Mouse (Mus musculus): ENCODE measurements around the gene Slc27a2. TPM values are rescaled to one million over a fixed set of nuclear protein-coding genes. Genes with fewer than 3 reads are reported as not detected.

Gene Slc27a2
- 1.3 and 2.6 TPM in 2 replicates for polyA plus RNA-seq (2014; fragmentation: Nextera tagmentation; extraction: Ambion mirVana)

DNA sequence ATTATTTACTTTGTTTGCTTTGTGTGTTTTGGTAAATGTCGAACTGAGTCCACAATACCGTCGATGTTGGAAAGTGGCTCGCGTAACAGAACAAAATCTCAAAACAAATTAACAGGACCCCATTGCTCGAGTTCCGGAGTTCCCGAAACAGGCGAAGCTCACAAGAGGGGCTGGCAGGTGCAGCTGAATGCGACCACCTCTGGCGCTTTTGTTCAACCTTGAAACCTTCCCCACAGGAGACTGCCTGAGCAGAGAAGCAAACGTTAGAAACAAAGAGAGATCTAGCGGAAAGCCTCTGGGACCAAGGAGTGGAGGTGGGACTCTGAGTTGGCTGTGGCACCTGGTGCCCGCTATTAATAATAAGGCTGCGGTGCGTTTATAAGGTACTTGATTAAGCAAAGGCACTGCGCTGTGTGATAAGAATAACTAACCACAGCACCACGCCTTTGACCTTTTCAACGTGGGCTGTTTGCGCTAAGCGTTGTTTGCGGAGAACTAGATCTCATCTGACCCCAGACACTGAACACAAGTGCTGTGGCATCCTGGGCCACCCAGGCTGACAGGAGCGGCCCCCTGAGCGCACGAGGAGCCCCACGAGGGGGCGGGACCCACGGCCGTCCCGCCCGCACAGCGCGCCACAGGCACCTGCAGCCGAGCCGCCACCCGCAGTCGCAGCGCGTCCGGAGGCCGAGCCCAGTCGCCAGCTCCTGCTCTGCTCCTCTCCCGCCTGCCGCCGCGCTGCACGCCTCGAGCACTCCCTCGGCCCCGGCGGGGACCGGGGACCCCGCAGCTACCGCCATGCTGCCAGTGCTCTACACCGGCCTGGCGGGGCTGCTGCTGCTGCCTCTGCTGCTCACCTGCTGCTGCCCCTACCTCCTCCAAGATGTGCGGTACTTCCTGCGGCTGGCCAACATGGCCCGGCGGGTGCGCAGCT, at the start of gene Slc27a2:
Gene Slc27a2 (plus strand): TSS at position 51 of the 934 bp plus-strand sequence.
- Histone ChIP-seq H3K4me2 (replicated peaks; ENCODE audit: low read depth, low read length) (peak within 1 kb of the TSS; percentile 71), H3K36me3 (ENCODE audit: control insufficient read depth, insufficient read depth, low read length) (no peaks in the 10 kb centered on the region), H3K9me3 (ENCODE audit: control insufficient read depth, low read depth, low read length) (no peaks in the 10 kb centered on the region), H3K4me3 (ENCODE audit: low read depth, low read length) (peak within 1 kb of the TSS; percentile 53), H3K27ac (ENCODE audit: low read length) (no peak within 1 kb of the TSS), H3K4me1 (ENCODE audit: control insufficient read depth, insufficient read depth, low read length) (0 out of 2 replicates have a peak, but pooled peaks cover 4% of the 10 kb centered on the region), H3K27me3 (ENCODE audit: control insufficient read depth, insufficient read depth, low read length) (peaks cover 23% of the 10 kb centered on the region), H3K9ac (replicated peaks; ENCODE audit: low read depth, low read length) (no peak within 1 kb of the TSS)
- peak; percentile 65; the same call in 1 of the 2 replicates for ATAC-seq (ENCODE audit: insufficient number of reproducible peaks, insufficient read depth, low FRiP score, low read depth)
- 3% methylated on average over 49 of the region's 61 CpGs for WGBS

GRCm38 (mm10) chr2:126505156-126505555, 47.1 kb upstream of the Slc27a2 start:
- Histone ChIP-seq H3K4me1 (ENCODE audit: control insufficient read depth, insufficient read depth, low read length) (no peaks in the 10 kb centered on the region), H3K27ac (ENCODE audit: low read length) (no peak overlapping the region), H3K9ac (replicated peaks; ENCODE audit: low read depth, low read length) (no peak overlapping the region), H3K4me2 (replicated peaks; ENCODE audit: low read depth, low read length) (no peak overlapping the region), H3K36me3 (ENCODE audit: control insufficient read depth, insufficient read depth, low read length) (no peaks in the 10 kb centered on the region), H3K4me3 (ENCODE audit: low read depth, low read length) (no peak overlapping the region), H3K9me3 (ENCODE audit: control insufficient read depth, low read depth, low read length) (no peaks in the 10 kb centered on the region), H3K27me3 (ENCODE audit: control insufficient read depth, insufficient read depth, low read length) (no peaks in the 10 kb centered on the region)
- ATAC-seq (ENCODE audit: insufficient number of reproducible peaks, insufficient read depth, low FRiP score, low read depth) = no peak
- 84% methylated on average over 1 of the region's 1 CpGs for WGBS

DNA sequence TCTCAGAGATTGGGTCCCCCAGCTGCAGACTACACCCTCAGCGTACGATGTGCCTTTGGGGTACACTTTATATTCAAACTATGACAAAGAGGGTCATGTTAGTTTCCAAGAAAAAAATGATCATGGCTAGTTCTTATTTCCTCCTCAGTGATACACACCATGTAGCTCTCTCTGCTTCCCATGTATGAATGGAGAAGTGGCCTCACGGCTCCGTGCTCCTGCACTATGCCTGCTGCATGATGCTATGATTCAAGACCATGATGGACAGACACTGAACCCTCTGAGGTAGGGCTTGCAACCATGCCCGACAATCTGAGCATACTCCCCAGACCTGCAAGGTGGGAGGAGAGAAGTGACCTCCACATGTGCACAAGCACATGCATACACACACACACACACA, 44.7 kb upstream of the Slc27a2 start:
- Histone ChIP-seq H3K4me2 (replicated peaks; ENCODE audit: low read depth, low read length) (no peak overlapping the region), H3K36me3 (ENCODE audit: control insufficient read depth, insufficient read depth, low read length) (no peaks in the 10 kb centered on the region), H3K27ac (ENCODE audit: low read length) (no peak overlapping the region), H3K4me1 (ENCODE audit: control insufficient read depth, insufficient read depth, low read length) (no peaks in the 10 kb centered on the region), H3K9me3 (ENCODE audit: control insufficient read depth, low read depth, low read length) (no peaks in the 10 kb centered on the region), H3K4me3 (ENCODE audit: low read depth, low read length) (no peak overlapping the region), H3K9ac (replicated peaks; ENCODE audit: low read depth, low read length) (no peak overlapping the region), H3K27me3 (ENCODE audit: control insufficient read depth, insufficient read depth, low read length) (no peaks in the 10 kb centered on the region)
- WGBS = 88% methylated on average over 5 of the region's 5 CpGs
- no peak for ATAC-seq (ENCODE audit: insufficient number of reproducible peaks, insufficient read depth, low FRiP score, low read depth)

DNA sequence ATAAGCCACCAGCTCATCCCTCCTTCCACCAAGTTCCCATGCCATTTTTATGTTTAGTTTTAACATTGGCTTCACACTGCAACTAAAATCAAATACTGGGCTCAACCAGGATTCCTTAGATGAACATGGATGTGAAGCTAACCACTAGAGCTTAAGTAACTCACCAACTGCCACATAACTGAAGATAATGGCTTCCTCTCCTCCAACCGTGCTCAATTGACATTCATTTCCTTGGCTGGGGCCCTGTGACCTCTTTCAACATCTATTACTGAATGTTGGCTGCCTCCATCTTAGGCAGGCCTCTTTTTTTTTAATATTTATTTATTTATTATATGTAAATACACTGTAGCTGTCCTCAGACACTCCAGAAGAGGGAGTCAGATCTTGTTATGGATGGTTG, 44.0 kb upstream of the Slc27a2 start:
- H3K4me1 ChIP-seq (ENCODE audit: control insufficient read depth, insufficient read depth, low read length) = no peaks in the 10 kb centered on the region
- 47% methylated on average over 1 of the region's 1 CpGs for WGBS
- ATAC-seq (ENCODE audit: insufficient number of reproducible peaks, insufficient read depth, low FRiP score, low read depth) = no peak
- no peak overlapping the region for H3K9ac ChIP-seq (replicated peaks; ENCODE audit: low read depth, low read length)
- H3K27ac ChIP-seq (ENCODE audit: low read length) = no peak overlapping the region
- H3K36me3 ChIP-seq (ENCODE audit: control insufficient read depth, insufficient read depth, low read length) = no peaks in the 10 kb centered on the region
- H3K9me3 ChIP-seq (ENCODE audit: control insufficient read depth, low read depth, low read length) = no peaks in the 10 kb centered on the region
- no peak overlapping the region for H3K4me3 ChIP-seq (ENCODE audit: low read depth, low read length)
- no peak overlapping the region for H3K4me2 ChIP-seq (replicated peaks; ENCODE audit: low read depth, low read length)
- H3K27me3 ChIP-seq (ENCODE audit: control insufficient read depth, insufficient read depth, low read length) = no peaks in the 10 kb centered on the region

DNA sequence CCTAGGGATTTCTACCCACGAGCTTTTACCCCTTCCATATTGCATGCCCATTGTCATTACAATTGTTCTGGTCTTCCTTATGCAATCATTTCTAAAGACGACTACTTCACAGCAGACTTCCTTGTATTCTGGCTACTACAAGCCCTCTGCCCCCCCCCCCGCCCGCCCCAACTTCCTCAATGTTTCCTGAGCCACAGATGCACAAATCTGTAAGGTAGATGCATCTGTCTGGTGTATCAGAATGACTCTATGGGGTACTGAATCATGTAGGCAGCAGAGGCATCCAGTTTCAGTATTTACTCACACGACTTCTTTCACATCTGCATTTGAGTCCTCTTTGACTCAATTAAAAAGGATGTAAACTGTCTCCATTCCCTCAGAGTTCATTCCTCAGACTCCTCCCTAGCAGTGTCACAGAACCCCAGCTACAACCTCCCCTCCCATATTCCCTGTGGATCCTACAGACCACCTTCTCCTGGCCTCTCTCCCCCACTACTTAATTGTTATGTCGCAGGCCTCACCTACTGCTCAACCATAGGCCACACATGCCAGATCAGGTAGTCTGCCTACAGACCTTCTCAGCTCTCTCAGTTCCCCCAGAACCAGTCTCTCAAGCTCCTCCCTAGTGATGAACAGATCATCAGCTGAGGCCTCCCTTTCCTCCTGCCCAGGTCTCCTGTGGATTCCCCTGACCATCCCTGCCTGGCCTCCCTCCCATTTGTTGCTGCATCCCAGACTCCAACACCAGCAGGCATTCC, 37.0 kb upstream of the Slc27a2 start:
- Histone ChIP-seq H3K27me3 (ENCODE audit: control insufficient read depth, insufficient read depth, low read length) (no peaks in the 10 kb centered on the region), H3K36me3 (ENCODE audit: control insufficient read depth, insufficient read depth, low read length) (no peaks in the 10 kb centered on the region), H3K9ac (replicated peaks; ENCODE audit: low read depth, low read length) (no peak overlapping the region), H3K4me1 (ENCODE audit: control insufficient read depth, insufficient read depth, low read length) (no peaks in the 10 kb centered on the region), H3K4me3 (ENCODE audit: low read depth, low read length) (no peak overlapping the region), H3K27ac (ENCODE audit: low read length) (no peak overlapping the region), H3K9me3 (ENCODE audit: control insufficient read depth, low read depth, low read length) (no peaks in the 10 kb centered on the region), H3K4me2 (replicated peaks; ENCODE audit: low read depth, low read length) (no peak overlapping the region)
- 66% methylated on average over 6 of the region's 6 CpGs for WGBS
- ATAC-seq (ENCODE audit: insufficient number of reproducible peaks, insufficient read depth, low FRiP score, low read depth) = no peak

- Histone ChIP-seq H3K27ac (ENCODE audit: low read length) (no peak overlapping the region), H3K27me3 (ENCODE audit: control insufficient read depth, insufficient read depth, low read length) (no peaks in the 10 kb centered on the region), H3K4me2 (replicated peaks; ENCODE audit: low read depth, low read length) (no peak overlapping the region), H3K9me3 (ENCODE audit: control insufficient read depth, low read depth, low read length) (no peaks in the 10 kb centered on the region), H3K9ac (replicated peaks; ENCODE audit: low read depth, low read length) (no peak overlapping the region), H3K36me3 (ENCODE audit: control insufficient read depth, insufficient read depth, low read length) (no peaks in the 10 kb centered on the region), H3K4me3 (ENCODE audit: low read depth, low read length) (no peak overlapping the region), H3K4me1 (ENCODE audit: control insufficient read depth, insufficient read depth, low read length) (no peaks in the 10 kb centered on the region)
- no peak for ATAC-seq (ENCODE audit: insufficient number of reproducible peaks, insufficient read depth, low FRiP score, low read depth)
- 76% methylated on average over 11 of the region's 11 CpGs for WGBS
These were observed 32.2 kb upstream of the Slc27a2 start for GRCm38 (mm10) chr2:126519872-126520581.

GRCm38 (mm10) chr2:126520828-126521227, 31.4 kb upstream of the Slc27a2 start:
- Histone ChIP-seq H3K36me3 (ENCODE audit: control insufficient read depth, insufficient read depth, low read length) (no peaks in the 10 kb centered on the region), H3K27ac (ENCODE audit: low read length) (no peak overlapping the region), H3K4me1 (ENCODE audit: control insufficient read depth, insufficient read depth, low read length) (no peaks in the 10 kb centered on the region), H3K4me3 (ENCODE audit: low read depth, low read length) (no peak overlapping the region), H3K27me3 (ENCODE audit: control insufficient read depth, insufficient read depth, low read length) (no peaks in the 10 kb centered on the region), H3K9me3 (ENCODE audit: control insufficient read depth, low read depth, low read length) (no peaks in the 10 kb centered on the region), H3K9ac (replicated peaks; ENCODE audit: low read depth, low read length) (no peak overlapping the region), H3K4me2 (replicated peaks; ENCODE audit: low read depth, low read length) (no peak overlapping the region)
- WGBS = 13% methylated on average over 7 of the region's 7 CpGs
- no peak for ATAC-seq (ENCODE audit: insufficient number of reproducible peaks, insufficient read depth, low FRiP score, low read depth)

GRCm38 (mm10) chr2:126521471-126521870, 30.7 kb upstream of the Slc27a2 start:
- no peak overlapping the region for H3K27ac ChIP-seq (ENCODE audit: low read length)
- no peaks in the 10 kb centered on the region for H3K36me3 ChIP-seq (ENCODE audit: control insufficient read depth, insufficient read depth, low read length)
- WGBS = 72% methylated on average over 10 of the region's 10 CpGs
- no peaks in the 10 kb centered on the region for H3K27me3 ChIP-seq (ENCODE audit: control insufficient read depth, insufficient read depth, low read length)
- no peak overlapping the region for H3K9ac ChIP-seq (replicated peaks; ENCODE audit: low read depth, low read length)
- H3K4me2 ChIP-seq (replicated peaks; ENCODE audit: low read depth, low read length) = no peak overlapping the region
- 0 out of 2 replicates have a peak, but pooled peaks have one; percentile 37 for ATAC-seq (ENCODE audit: insufficient number of reproducible peaks, insufficient read depth, low FRiP score, low read depth)
- no peaks in the 10 kb centered on the region for H3K9me3 ChIP-seq (ENCODE audit: control insufficient read depth, low read depth, low read length)
- no peaks in the 10 kb centered on the region for H3K4me1 ChIP-seq (ENCODE audit: control insufficient read depth, insufficient read depth, low read length)
- no peak overlapping the region for H3K4me3 ChIP-seq (ENCODE audit: low read depth, low read length)

Data from stomach, embryonic 14.5 days (tissue).